Mouse (Mus musculus): Measurements from ENCODE around the gene Olfr967. TPM values are rescaled to one million over a fixed set of nuclear protein-coding genes. Genes with fewer than 3 reads are reported as not detected.
"Not testable (repeated sequence)": the region's sequence is repeated elsewhere in the genome, so short reads cannot be mapped to it uniquely, and the experiment has no call there.

Olfr967 gene
- not detected in 2 replicates for polyA plus RNA-seq (2012; rRNA removed)

GRCm38 (mm10) chr9:39745949-39746348, at the start of gene Olfr967:
Gene Olfr967 (plus strand): TSS chr9:39746249.
- H3K4me3 ChIP-seq (replicated peaks; ENCODE audit: insufficient read depth, low read depth, low read length), result no peak within 1 kb of the TSS
- TF ChIP-seq CTCF (IDR thresholded peaks at IDR 0.05; ENCODE audit: borderline replicate concordance, insufficient read depth, low read depth, low read length) (no peak), POLR2A (IDR thresholded peaks at IDR 0.05; ENCODE audit: borderline replicate concordance, insufficient read depth, low read length) (no peak)
- H3K4me1 ChIP-seq (ENCODE audit: control insufficient read depth, insufficient read depth, low read length), result no peaks in the 10 kb centered on the region
- H3K27me3 ChIP-seq (ENCODE audit: control insufficient read depth, insufficient read depth, low read length), result no peaks in the 10 kb centered on the region; the same call in 1 of the 2 replicates
- no peak within 1 kb of the TSS for H3K27ac ChIP-seq (ENCODE audit: insufficient read depth, low read length)
- no peak for DNase-seq

- WGBS, result 37% methylated on average over 8 of the region's 8 CpGs
- H3K4me1 ChIP-seq (ENCODE audit: control insufficient read depth, insufficient read depth, low read length); DNase-seq; H3K27me3 ChIP-seq (ENCODE audit: control insufficient read depth, insufficient read depth, low read length); H3K4me3 ChIP-seq (replicated peaks; ENCODE audit: insufficient read depth, low read depth, low read length); H3K27ac ChIP-seq (ENCODE audit: insufficient read depth, low read length): not testable (repeated sequence)
These were observed 44.9 kb upstream of the Olfr967 start for GRCm38 (mm10) chr9:39701123-39701522.

GRCm38 (mm10) chr9:39707017-39707416, 39.0 kb upstream of the Olfr967 start, which contains the start of gene Olfr149:
Gene Olfr149 (minus strand): TSS chr9:39707117.
- TF ChIP-seq POLR2A (IDR thresholded peaks at IDR 0.05; ENCODE audit: borderline replicate concordance, insufficient read depth, low read length), result no peak
- no peak for TF ChIP-seq CTCF (IDR thresholded peaks at IDR 0.05; ENCODE audit: borderline replicate concordance, insufficient read depth, low read depth, low read length)
- no peak for DNase-seq

GRCm38 (mm10) chr9:39708958-39709357, 37.1 kb upstream of the Olfr967 start:
- 7% methylated on average over 3 of the region's 3 CpGs for WGBS
- Histone ChIP-seq H3K4me1 (ENCODE audit: control insufficient read depth, insufficient read depth, low read length) (no peaks in the 10 kb centered on the region), H3K27ac (ENCODE audit: insufficient read depth, low read length) (no peak overlapping the region), H3K4me3 (replicated peaks; ENCODE audit: insufficient read depth, low read depth, low read length) (no peak overlapping the region), H3K27me3 (ENCODE audit: control insufficient read depth, insufficient read depth, low read length) (no peaks in the 10 kb centered on the region)
- TF ChIP-seq POLR2A (IDR thresholded peaks at IDR 0.05; ENCODE audit: borderline replicate concordance, insufficient read depth, low read length) (no peak), CTCF (IDR thresholded peaks at IDR 0.05; ENCODE audit: borderline replicate concordance, insufficient read depth, low read depth, low read length) (no peak)
- DNase-seq, result peak in 1 of 2 experiments; percentile 2

More at GRCm38 (mm10) chr9:39707017-39707416, 39.0 kb upstream of the Olfr967 start, which contains the start of gene Olfr149:
- H3K4me1 ChIP-seq (ENCODE audit: control insufficient read depth, insufficient read depth, low read length), result no peaks in the 10 kb centered on the region
- no peak within 1 kb of the TSS for H3K27ac ChIP-seq (ENCODE audit: insufficient read depth, low read length)
- H3K27me3 ChIP-seq (ENCODE audit: control insufficient read depth, insufficient read depth, low read length), result no peaks in the 10 kb centered on the region
- no peak within 1 kb of the TSS for H3K4me3 ChIP-seq (replicated peaks; ENCODE audit: insufficient read depth, low read depth, low read length)

- H3K4me1 ChIP-seq (ENCODE audit: control insufficient read depth, insufficient read depth, low read length), result no peaks in the 10 kb centered on the region
- TF ChIP-seq CTCF (IDR thresholded peaks at IDR 0.05; ENCODE audit: borderline replicate concordance, insufficient read depth, low read depth, low read length), result no peak
- no peak for TF ChIP-seq POLR2A (IDR thresholded peaks at IDR 0.05; ENCODE audit: borderline replicate concordance, insufficient read depth, low read length)
- H3K27me3 ChIP-seq (ENCODE audit: control insufficient read depth, insufficient read depth, low read length), result no peaks in the 10 kb centered on the region
- H3K4me3 ChIP-seq (replicated peaks; ENCODE audit: insufficient read depth, low read depth, low read length), result no peak within 1 kb of the TSS
- no peak for DNase-seq
- H3K27ac ChIP-seq (ENCODE audit: insufficient read depth, low read length), result no peak within 1 kb of the TSS
These were observed 35.0 kb upstream of the Olfr967 start, which contains the start of gene Olfr965 for GRCm38 (mm10) chr9:39711053-39711452. Gene Olfr965 (plus strand): TSS chr9:39711353.

- DNase-seq, result no peak
- no peak within 1 kb of the TSS for H3K27ac ChIP-seq (ENCODE audit: insufficient read depth, low read length)
- H3K4me1 ChIP-seq (ENCODE audit: control insufficient read depth, insufficient read depth, low read length), result no peaks in the 10 kb centered on the region
- H3K27me3 ChIP-seq (ENCODE audit: control insufficient read depth, insufficient read depth, low read length), result no peaks in the 10 kb centered on the region
- H3K4me3 ChIP-seq (replicated peaks; ENCODE audit: insufficient read depth, low read depth, low read length), result no peak within 1 kb of the TSS
- TF ChIP-seq CTCF (IDR thresholded peaks at IDR 0.05; ENCODE audit: borderline replicate concordance, insufficient read depth, low read depth, low read length) (no peak), POLR2A (IDR thresholded peaks at IDR 0.05; ENCODE audit: borderline replicate concordance, insufficient read depth, low read length) (no peak)
These were observed 15.4 kb upstream of the Olfr967 start, which contains the start of gene Olfr150 for GRCm38 (mm10) chr9:39730678-39731077. Gene Olfr150 (plus strand): TSS chr9:39730978.

GRCm38 (mm10) chr9:39740741-39741140, 5.3 kb upstream of the Olfr967 start:
- WGBS, result 98% methylated on average over 1 of the region's 1 CpGs
- H3K4me1 ChIP-seq (ENCODE audit: control insufficient read depth, insufficient read depth, low read length), result no peaks in the 10 kb centered on the region
- no peak for TF ChIP-seq POLR2A (IDR thresholded peaks at IDR 0.05; ENCODE audit: borderline replicate concordance, insufficient read depth, low read length)
- TF ChIP-seq CTCF (IDR thresholded peaks at IDR 0.05; ENCODE audit: borderline replicate concordance, insufficient read depth, low read depth, low read length), result no peak
- H3K27me3 ChIP-seq (ENCODE audit: control insufficient read depth, insufficient read depth, low read length), result no peaks in the 10 kb centered on the region
- H3K27ac ChIP-seq (ENCODE audit: insufficient read depth, low read length), result no peak overlapping the region
- H3K4me3 ChIP-seq (replicated peaks; ENCODE audit: insufficient read depth, low read depth, low read length), result no peak overlapping the region
- no peak for DNase-seq

GRCm38 (mm10) chr9:39746428-39746827, 379 bp downstream of the Olfr967 start:
- Histone ChIP-seq H3K4me1 (ENCODE audit: control insufficient read depth, insufficient read depth, low read length) (no peaks in the 10 kb centered on the region), H3K27ac (ENCODE audit: insufficient read depth, low read length) (no peak overlapping the region), H3K4me3 (replicated peaks; ENCODE audit: insufficient read depth, low read depth, low read length) (no peak overlapping the region), H3K27me3 (ENCODE audit: control insufficient read depth, insufficient read depth, low read length) (no peaks in the 10 kb centered on the region; the same call in 1 of the 2 replicates)
- no peak for DNase-seq
- TF ChIP-seq CTCF (IDR thresholded peaks at IDR 0.05; ENCODE audit: borderline replicate concordance, insufficient read depth, low read depth, low read length), result no peak
- no peak for TF ChIP-seq POLR2A (IDR thresholded peaks at IDR 0.05; ENCODE audit: borderline replicate concordance, insufficient read depth, low read length)
- 90% methylated on average over 1 of the region's 1 CpGs for WGBS
